Mouse (Mus musculus) kidney, embryonic 14.5 days (tissue): ENCODE results near the gene Plscr3. TPM values are rescaled to one million over a fixed set of nuclear protein-coding genes. Genes with fewer than 3 reads are reported as not detected.

Source experiments
- ATAC-seq: fragments of 200-750 bp; cut with Nextera tagmentation; 2 replicates; pipeline ENCODE4 v1.8.0; 2017; ENCODE audit warnings: moderate number of reproducible peaks, mild to moderate bottlenecking, moderate TSS enrichment, moderate library complexity; ENCODE audit not compliant: low FRiP score, low TSS enrichment
- H3K27ac ChIP-seq: fragments of 300-500 bp; sonication (generic); 2 replicates; pipeline ENCODE4 v1.5.1; 2014; ENCODE audit warnings: low read depth, mild to moderate bottlenecking, low read length, moderate library complexity, mixed read lengths
- H3K27me3 ChIP-seq: fragments of 300-500 bp; sonication (generic); 2 replicates; pipeline ENCODE4 v1.6.1; 2014; ENCODE audit warnings: mild to moderate bottlenecking, low read length; ENCODE audit not compliant: control insufficient read depth, insufficient read depth
- H3K36me3 ChIP-seq: fragments of 300-500 bp; sonication (generic); 2 replicates; pipeline ENCODE4 v1.6.1; 2014; ENCODE audit warnings: low read length, mixed read lengths; ENCODE audit not compliant: control insufficient read depth, insufficient read depth
- H3K4me1 ChIP-seq: fragments of 300-500 bp; sonication (generic); 2 replicates; pipeline ENCODE4 v1.6.1; 2014; ENCODE audit warnings: low read length, mixed read lengths; ENCODE audit not compliant: control insufficient read depth, insufficient read depth
- H3K4me2 ChIP-seq: fragments of 300-500 bp; sonication (generic); replicated peaks from 2 replicates; pipeline ENCODE4 v1.6.1; 2014; ENCODE audit warnings: low read depth, mild to moderate bottlenecking, low read length
- H3K4me3 ChIP-seq: fragments of 300-500 bp; sonication (generic); 2 replicates; pipeline ENCODE4 v1.5.1; 2014; ENCODE audit warnings: mild to moderate bottlenecking, low read length
- H3K9ac ChIP-seq: fragments of 300-500 bp; sonication (generic); 2 replicates; pipeline ENCODE4 v1.6.1; 2014; ENCODE audit warnings: low read depth, mild to moderate bottlenecking, low read length, moderate library complexity
- H3K9me3 ChIP-seq: fragments of 300-500 bp; sonication (generic); 2 replicates; pipeline ENCODE4 v1.6.1; 2016; ENCODE audit warnings: low read length; ENCODE audit not compliant: control insufficient read depth
- WGBS: fragments of 180-500 bp; shearing (Covaris S2); extraction: QIAGEN DNeasy Blood & Tissue Kit; methylation state at CpG from one replicate; pipeline ENCODE4 v1.1.7; 2014; 5-methylcytosine and 5-hydroxymethylcytosine counted together
- polyA plus RNA-seq: library from polyadenylated mRNA; unstranded; fragments of >200 nt; fragmentation: Nextera tagmentation; extraction: Ambion mirVana; gene quantifications from 2 replicates; pipeline ENCODE4 v1.2.1, GENCODE M21; 2014

Plscr3 gene
- polyA plus RNA-seq, 1 experiment from 2014 or later, result 105 TPM

DNA sequence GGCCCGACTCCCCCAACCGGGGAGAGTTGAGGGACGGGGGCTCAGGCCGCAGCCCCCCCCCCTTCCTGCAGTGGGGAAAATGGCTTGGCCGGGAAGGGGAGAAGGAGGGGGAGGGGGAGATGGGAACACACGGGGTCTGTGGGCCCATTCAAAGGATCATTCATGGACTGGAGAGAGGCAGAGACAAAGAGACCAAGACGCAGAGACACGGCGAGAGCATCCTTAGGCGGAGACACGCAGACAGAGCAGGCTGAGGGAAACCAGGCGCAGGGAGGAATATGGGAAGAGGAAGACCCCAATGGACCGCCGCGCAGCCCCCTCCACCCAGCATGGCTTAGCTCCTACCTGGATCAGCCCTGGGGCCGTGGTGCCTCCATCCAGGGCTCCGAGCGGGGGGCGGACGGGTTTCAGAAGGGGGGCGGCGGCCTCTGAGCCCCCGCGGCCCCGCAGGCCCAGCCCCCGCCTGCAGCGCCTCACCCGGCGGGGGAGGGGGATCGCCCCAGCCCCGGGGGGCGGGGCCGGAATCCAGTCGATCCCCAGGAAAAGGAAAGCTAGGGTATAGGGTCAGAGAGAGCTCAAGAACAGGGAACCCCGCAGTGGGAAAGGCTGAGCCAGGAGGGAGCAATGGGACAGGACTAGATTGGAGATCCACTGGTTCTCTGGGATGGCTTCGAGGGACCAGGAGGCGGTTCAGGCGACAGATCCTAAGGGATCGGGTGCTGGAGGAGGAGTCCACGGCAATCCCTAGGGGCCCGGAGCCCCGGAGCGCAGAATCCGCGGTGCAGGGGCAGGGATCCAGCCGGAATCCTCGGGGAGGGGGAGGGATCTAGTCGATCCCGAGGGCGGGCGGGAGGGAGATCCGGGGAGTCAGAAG lies 9.2 kb upstream of the Plscr3 start:
- Histone ChIP-seq H3K27me3 (0 out of 2 replicates have a peak, but pooled peaks cover 2% of the 10 kb centered on the region), H3K4me1 (peaks cover 46% of the 10 kb centered on the region), H3K9ac (peak overlapping the region; percentile 79), H3K36me3 (peaks cover 11% of the 10 kb centered on the region; the same call in 1 of the 2 replicates), H3K4me3 (peak overlapping the region; percentile 73), H3K9me3 (no peaks in the 10 kb centered on the region), H3K27ac (peak overlapping the region; percentile 79), H3K4me2 (peak overlapping the region; percentile 98)
- under 1% methylated on average over 39 of the region's 52 CpGs for WGBS
- ATAC-seq, result 0 out of 2 replicates have a peak, but pooled peaks have one; percentile 4

DNA sequence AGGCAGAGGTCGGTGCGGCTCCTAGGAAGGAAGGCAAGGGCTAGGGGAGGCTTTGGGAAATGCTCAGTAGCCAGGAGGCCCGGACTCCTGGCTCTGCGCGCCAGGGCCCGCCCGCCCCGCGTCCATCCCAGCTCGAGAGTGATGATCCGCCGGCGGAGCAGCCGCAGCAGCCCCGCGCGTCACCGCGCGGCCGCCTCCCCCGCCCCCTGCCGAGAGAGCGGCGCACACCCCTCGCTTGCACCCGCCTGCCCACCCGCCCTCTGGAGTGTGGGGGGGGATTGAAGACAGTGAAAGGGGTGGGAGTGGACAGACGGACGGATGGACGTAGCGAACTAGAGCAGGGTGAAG lies 8.6 kb upstream of the Plscr3 start, which contains the start of gene Nlgn2:
Nlgn2 (minus strand) TSS at position 181 of the 348 bp plus-strand sequence.
- H3K9ac ChIP-seq, result peak within 1 kb of the TSS; percentile 79
- 0% methylated on average over 24 of the region's 32 CpGs for WGBS
- H3K27ac ChIP-seq, result peak within 1 kb of the TSS; percentile 83
- H3K36me3 ChIP-seq, result peaks cover 10% of the 10 kb centered on the region; the same call in 1 of the 2 replicates
- H3K27me3 ChIP-seq, result 0 out of 2 replicates have a peak, but pooled peaks cover 2% of the 10 kb centered on the region
- peaks cover 46% of the 10 kb centered on the region for H3K4me1 ChIP-seq
- peak within 1 kb of the TSS; percentile 98 for H3K4me2 ChIP-seq
- peak within 1 kb of the TSS; percentile 73 for H3K4me3 ChIP-seq
- H3K9me3 ChIP-seq, result no peaks in the 10 kb centered on the region
- no peak for ATAC-seq

DNA sequence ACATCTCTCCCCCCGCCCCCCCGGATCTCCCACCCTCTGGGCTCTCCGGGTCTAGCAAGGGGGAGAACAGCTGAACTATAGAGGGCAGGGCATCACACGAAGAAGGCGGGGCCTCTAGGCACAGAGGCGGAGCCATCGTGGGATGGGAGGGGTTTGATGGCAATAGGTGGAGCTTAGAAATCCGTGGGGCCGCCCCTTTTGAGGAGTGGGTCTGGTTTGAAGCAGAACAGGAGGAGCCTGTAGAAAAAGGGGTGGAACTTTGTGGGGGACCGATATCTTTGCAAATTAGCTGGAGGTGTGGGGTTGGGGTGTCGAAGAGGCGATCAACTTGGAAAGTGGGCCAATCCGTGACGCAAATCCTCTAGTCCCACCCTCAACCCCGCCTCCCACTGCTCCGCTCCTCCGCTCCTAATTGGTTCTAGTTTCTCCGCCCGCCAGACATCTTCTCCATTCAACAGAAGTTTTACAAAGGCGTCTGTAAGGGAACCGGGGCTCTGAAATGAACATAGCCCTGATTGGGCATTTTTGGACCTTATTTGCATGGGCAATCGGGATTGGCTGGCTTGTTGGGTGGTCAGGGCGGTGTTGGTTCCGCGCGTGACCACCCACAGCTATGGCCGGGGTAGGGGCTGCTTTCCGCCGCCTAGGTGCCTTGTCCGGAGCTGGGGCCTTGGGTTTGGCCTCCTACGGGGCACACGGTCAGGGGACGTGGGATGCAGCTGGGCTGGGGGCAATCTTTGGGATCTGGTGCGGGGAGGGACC lies 8.0 kb upstream of the Plscr3 start, which contains the start of gene Tmem256:
Tmem256 (plus strand) TSS at position 563 of the 762 bp plus-strand sequence.
- peaks cover 4% of the 10 kb centered on the region; the same call in 1 of the 2 replicates for H3K36me3 ChIP-seq
- ATAC-seq, result peak; percentile 90
- H3K4me3 ChIP-seq, result peak within 1 kb of the TSS; percentile 73
- WGBS, result under 1% methylated on average over 34 of the region's 34 CpGs
- peak within 1 kb of the TSS; percentile 83 for H3K27ac ChIP-seq
- H3K9ac ChIP-seq, result peak within 1 kb of the TSS; percentile 79
- H3K4me2 ChIP-seq, result peak within 1 kb of the TSS; percentile 98
- H3K4me1 ChIP-seq, result peaks cover 46% of the 10 kb centered on the region
- 0 out of 2 replicates have a peak, but pooled peaks cover 2% of the 10 kb centered on the region for H3K27me3 ChIP-seq
- no peaks in the 10 kb centered on the region for H3K9me3 ChIP-seq

DNA sequence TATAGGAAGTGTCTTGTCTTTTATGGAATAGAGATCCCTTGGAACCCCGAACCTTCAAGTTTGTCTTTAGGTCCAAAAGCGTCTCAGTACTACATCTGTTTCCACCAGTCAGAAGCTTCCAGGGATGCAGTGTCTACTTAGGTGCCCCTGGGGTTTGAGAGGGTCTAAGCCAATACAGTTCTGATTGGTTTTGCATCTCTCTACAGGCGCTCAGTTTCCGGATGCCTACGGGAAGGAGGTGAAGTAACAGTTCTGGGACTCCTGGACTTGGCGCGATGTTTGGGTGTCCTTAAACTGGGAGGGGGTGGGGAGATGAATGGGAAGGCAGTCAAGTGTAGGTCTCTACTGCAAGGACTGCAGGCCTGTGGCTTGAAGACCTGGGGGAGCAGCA lies 7.5 kb upstream of the Plscr3 start:
- peak overlapping the region; percentile 98 for H3K4me2 ChIP-seq
- 0 out of 2 replicates have a peak, but pooled peaks cover 2% of the 10 kb centered on the region for H3K27me3 ChIP-seq
- H3K27ac ChIP-seq, result peak overlapping the region; percentile 83
- 2% methylated on average over 7 of the region's 7 CpGs for WGBS
- peaks cover 42% of the 10 kb centered on the region for H3K4me1 ChIP-seq
- no peaks in the 10 kb centered on the region for H3K9me3 ChIP-seq
- no peak for ATAC-seq
- H3K4me3 ChIP-seq, result peak overlapping the region; percentile 73
- no peaks in the 10 kb centered on the region for H3K36me3 ChIP-seq
- H3K9ac ChIP-seq, result peak overlapping the region; percentile 63

DNA sequence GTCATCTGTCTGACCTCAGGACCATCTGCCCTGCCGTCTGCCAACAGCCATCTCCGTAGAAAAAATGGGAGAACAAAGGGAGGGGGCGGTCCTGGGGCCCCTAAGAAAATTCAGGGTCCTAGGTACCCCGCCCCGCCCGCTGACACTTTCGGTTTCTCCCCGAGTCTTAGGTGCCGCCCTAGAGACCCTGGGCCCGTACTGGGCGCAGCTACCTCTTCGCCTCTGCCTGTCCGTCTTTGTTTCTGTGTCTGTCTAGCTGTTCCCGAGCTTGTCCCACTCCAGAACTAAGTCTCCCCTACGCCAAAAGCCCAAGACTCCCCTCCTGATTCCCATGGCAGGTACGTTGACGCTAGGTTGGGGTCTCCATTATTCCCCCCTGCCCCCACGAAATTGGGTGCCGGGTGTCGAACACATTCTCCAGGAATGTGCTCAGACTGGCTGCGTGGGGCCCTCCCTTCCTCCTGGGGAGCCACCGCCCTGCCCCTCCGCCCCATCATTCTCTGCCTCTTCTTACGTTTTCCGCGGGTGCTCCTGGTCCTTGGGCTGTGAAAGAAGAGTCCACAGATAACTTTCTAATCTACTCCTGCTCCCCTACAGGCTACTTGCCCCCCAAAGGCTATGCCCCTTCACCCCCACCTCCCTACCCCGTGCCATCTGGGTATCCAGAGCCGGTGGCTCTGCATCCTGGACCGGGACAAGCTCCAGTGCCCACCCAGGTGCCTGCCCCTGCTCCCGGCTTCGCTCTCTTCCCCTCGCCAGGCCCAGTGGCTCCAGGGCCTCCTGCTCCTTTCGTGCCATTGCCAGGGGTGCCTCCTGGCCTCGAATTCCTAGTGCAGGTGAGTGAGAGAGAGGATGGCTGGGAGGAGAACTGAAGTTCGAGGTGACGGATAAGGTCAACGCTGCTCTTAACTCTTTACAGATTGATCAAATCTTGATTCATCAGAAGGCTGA lies 837 bp downstream of the Plscr3 start:
- ATAC-seq, result peak; percentile 45
- peaks cover 39% of the 10 kb centered on the region for H3K36me3 ChIP-seq
- peak overlapping the region; percentile 97 for H3K27ac ChIP-seq
- 7% methylated on average over 37 of the region's 37 CpGs for WGBS
- peak overlapping the region; percentile 86 for H3K9ac ChIP-seq
- no peaks in the 10 kb centered on the region for H3K27me3 ChIP-seq
- peaks cover 8% of the 10 kb centered on the region; the same call in 1 of the 2 replicates for H3K4me1 ChIP-seq
- no peaks in the 10 kb centered on the region for H3K9me3 ChIP-seq
- H3K4me2 ChIP-seq, result peak overlapping the region; percentile 82
- peak overlapping the region; percentile 80 for H3K4me3 ChIP-seq

DNA sequence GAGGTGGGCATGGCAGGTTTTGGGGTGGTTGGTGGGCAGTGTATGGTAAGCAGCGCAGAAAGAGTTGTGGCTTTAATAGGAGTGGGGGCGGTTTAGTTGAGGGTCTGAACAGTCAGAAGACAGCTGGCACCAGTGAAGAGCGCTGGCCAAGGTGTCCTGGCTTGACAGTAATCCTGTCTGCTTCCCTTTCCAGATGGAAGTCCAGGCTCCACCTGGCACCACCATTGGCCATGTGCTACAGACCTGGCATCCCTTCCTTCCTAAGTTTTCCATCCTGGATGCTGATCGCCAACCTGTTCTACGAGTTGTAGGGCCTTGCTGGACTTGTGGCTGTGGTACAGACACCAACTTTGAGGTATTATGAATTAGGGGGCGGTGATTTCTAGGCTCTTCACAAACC lies 1.8 kb downstream of the Plscr3 start:
- no peaks in the 10 kb centered on the region for H3K9me3 ChIP-seq
- no peaks in the 10 kb centered on the region for H3K27me3 ChIP-seq
- peak overlapping the region; percentile 80; the same call in 1 of the 2 replicates for H3K4me3 ChIP-seq
- H3K27ac ChIP-seq, result no peak overlapping the region
- H3K4me1 ChIP-seq, result peaks cover 8% of the 10 kb centered on the region; the same call in 1 of the 2 replicates
- ATAC-seq, result no peak
- peak overlapping the region; percentile 82; the same call in 1 of the 2 replicates for H3K4me2 ChIP-seq
- 97% methylated on average over 6 of the region's 6 CpGs for WGBS
- H3K36me3 ChIP-seq, result peaks cover 43% of the 10 kb centered on the region
- H3K9ac ChIP-seq, result no peak overlapping the region

DNA sequence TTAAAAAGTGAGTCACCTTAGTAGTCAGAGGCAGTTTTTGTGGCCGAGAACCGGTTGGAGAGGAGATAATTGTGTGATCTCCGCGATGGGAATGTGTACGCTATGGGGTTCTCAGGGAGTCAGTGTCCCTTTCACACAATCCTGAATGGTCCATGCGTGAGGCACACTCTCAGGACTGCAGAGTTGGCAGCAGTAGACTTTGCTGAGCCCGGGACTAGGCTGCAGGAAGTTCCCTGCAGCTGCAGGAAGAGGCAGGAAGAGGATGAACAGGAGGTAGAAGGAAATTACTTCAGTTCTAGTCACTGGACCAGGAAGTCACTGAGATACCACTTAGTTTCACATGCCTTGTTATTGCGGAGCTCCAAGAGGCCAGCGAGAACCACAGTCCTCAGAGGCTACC lies 3.0 kb downstream of the Plscr3 start:
- no peaks in the 10 kb centered on the region for H3K9me3 ChIP-seq
- 85% methylated on average over 9 of the region's 9 CpGs for WGBS
- H3K4me3 ChIP-seq, result no peak overlapping the region
- peaks cover 43% of the 10 kb centered on the region for H3K36me3 ChIP-seq
- H3K27me3 ChIP-seq, result no peaks in the 10 kb centered on the region
- H3K4me2 ChIP-seq, result no peak overlapping the region
- H3K4me1 ChIP-seq, result peaks cover 8% of the 10 kb centered on the region; the same call in 1 of the 2 replicates
- ATAC-seq, result no peak
- H3K27ac ChIP-seq, result no peak overlapping the region
- H3K9ac ChIP-seq, result no peak overlapping the region

DNA sequence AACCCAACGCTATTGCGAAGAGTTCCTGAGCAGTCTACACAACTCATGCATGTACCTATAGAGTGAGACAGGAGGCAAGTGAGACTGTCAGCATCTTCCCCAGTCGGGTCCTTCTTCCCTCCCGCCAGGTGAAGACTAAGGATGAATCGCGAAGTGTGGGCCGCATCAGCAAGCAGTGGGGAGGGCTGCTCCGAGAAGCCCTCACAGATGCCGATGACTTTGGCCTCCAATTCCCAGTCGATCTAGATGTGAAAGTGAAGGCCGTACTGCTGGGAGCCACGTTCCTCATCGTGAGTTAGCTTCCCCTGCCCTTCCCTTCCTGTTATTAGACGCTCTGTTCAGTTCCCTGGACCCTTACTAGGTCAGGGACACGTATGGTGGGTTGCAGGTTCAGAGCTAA lies 3.7 kb downstream of the Plscr3 start:
- WGBS, result 93% methylated on average over 15 of the region's 15 CpGs
- Histone ChIP-seq H3K4me1 (peaks cover 8% of the 10 kb centered on the region; the same call in 1 of the 2 replicates), H3K4me2 (no peak overlapping the region), H3K36me3 (peaks cover 43% of the 10 kb centered on the region), H3K27ac (no peak overlapping the region), H3K27me3 (no peaks in the 10 kb centered on the region), H3K4me3 (no peak overlapping the region), H3K9ac (no peak overlapping the region), H3K9me3 (no peaks in the 10 kb centered on the region)
- no peak for ATAC-seq
